Mouse (Mus musculus) gastrocnemius, adult 8-10 months (tissue): ENCODE results near the gene Tbpl2. TPM values are rescaled to one million over a fixed set of nuclear protein-coding genes. Genes with fewer than 3 reads are reported as not detected.

Experiments used
- DNase-seq, 2 experiments: peaks; one replicate each; pipeline ENCODE4 v3.0.0; 2022; ENCODE audit warnings: low spot score in 2 of 2
- total RNA-seq, 4 experiments: library from RNA; stranded (reverse); gene quantifications; 2 replicates each; pipeline ENCODE4 v1.2.4; 2022

The Tbpl2 gene
- total RNA-seq, result not detected

DNA sequence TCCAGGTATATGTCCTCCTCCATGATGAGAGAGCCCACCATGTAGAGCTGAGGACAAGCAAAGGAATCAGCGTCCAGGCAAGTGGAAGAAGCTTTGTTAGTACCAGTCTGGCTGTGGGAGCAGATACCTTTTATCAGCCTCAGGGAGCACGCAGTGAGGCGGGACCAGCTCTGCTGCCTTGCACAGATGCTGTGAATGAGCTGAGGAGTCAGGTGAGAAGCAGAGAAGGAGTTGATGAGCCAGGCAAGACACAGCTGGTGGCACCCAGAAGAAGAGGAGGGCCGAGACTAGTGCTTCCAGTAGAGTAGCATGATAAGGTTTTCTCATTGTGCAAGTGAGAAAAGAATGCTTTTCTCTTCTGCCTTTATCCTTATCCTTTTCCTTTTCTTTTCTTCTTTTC, at the start of gene Tbpl2:
Gene Tbpl2 (minus strand): TSS at position 101 of the 400 bp plus-strand sequence.
- no peak for DNase-seq

DNA sequence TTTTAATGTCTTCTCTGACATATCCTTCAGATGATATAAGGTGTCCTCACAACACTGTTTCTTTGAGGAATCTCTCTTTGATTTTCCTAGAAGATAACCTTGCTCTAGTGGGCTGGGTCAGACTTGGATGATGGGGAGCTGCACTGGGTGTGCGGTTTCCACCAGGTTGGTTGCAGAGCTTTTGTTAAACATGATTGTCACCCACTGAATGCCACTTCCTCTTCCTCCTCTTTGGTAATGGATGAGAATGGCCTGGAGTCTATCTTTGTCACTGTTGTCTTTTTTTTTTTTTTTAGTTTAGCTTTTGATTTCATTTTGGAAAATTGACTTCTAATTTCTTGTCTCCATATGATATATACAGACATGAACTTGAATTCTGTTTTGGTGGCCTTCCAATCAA, 38.0 kb upstream of the Tbpl2 start:
- DNase-seq, result no peak

DNA sequence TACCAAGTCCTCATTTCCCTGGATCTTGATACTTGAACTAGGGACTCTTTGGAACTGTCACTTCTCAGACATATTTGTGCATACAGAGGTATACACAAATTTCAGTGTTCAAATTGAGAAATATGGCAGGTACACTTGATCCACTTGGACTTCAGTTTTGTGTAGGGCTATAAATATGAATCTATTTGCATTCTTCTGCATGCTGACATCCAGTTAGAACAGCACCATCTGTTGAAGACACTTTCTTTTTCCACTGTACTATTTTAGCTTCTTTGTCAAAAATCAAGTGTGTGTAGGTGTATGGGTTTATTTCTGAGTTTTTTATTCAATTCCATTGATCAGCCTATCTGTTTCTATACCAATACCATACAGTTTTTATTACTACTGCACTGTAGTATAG, 12.7 kb upstream of the Tbpl2 start:
- DNase-seq, result no peak

DNA sequence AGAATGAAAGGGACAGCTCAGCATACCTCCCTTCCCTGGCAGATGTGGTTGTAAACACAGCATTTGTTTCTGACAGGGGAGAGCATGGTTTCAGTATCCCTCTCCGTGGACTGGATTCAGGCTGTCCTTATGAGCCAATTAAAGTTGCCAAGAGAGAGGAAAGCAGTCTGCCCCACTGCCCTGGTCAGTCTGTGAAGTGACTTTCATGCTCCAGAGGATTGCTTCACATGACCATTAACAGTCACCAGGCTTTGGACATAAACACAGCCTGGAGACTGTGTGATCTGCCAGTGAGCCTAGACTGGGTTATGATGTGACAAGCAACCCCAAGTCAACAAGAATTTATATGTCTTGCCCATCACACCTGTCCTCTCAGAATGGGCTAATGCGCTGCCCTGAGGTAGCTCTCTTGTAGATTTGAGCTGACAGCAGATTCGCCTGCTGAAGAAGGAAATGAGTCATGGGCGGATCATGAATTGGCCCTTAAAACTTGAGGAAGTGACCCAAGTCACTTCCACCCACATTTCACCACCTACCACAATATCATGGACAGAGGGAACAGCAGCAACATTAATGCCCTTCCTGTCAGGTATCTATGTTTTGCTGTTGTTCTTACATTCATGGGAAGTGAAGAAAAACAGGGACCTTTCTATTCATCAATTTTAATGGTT, 7.4 kb upstream of the Tbpl2 start:
- no peak for DNase-seq

DNA sequence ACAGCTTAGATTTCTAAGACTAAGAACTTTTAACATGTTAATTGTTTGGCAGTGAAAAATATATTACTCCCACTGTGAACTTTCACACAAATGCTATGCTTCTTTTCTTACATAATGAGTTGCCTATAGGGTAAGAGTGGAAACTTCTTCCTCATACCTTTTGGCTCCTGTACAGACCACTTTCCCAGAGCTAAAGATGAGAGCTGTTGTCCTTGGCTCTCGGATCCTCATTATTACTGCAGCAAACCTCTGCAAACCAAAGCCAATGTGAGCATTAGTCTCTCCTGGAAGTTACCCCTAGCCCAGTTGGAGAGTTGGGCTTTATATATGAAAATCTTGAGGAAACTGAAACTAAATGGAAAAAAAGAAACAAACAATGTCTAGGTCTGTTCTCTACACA, 5.5 kb downstream of the Tbpl2 start:
- DNase-seq, result no peak

DNA sequence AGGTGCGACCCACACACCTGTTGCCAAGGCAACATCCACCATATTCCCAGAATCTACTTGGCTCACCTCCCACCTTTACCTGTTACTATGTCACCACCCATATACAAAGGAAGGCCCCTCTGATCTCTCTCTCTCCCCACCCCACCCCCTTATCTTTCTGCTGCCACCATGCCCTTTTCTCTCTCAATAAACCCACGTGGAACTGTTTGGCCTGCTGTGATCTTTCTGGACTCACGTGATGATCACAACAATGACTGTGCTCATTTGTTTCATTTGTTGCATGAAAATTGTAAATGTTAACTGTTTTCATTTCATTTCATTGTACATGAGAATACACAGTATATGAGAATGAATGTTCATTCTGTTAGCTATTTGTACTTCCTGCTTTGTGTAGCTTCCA, 45.9 kb downstream of the Tbpl2 start:
- no peak for DNase-seq

DNA sequence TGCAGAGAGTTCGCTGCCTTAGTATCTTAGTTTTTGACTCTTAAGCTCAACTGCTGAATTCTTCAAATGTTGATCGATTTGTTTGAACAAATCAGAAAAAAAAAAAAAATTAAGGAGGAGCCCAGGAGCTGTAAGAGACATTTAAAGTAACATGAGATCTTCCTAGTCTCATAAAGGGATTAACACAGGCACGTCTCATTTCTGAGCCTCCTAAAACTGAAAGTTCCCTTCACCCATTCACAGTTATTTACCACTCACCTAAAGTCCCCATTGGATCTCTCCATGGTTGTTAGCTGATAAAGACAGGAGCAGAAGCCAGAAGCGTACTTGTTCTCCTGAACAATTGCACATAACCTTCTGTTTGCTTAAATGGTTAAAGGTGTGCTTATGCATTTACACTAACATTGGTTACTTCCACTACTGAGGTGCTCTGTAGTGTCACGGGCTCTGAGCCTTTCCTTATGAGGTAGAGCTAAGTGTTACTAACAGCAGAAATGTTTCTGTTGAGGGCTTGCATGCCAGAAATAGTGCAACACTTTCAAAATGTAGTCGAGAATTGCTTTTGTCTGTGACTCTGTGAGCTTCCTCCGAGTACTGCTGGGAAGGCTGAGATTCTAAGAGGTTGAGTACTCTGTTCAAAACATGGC, 46.9 kb downstream of the Tbpl2 start, which contains the start of gene Hnmt:
Gene Hnmt (minus strand): TSS at position 51 of the 647 bp plus-strand sequence.
- no peak for DNase-seq

DNA sequence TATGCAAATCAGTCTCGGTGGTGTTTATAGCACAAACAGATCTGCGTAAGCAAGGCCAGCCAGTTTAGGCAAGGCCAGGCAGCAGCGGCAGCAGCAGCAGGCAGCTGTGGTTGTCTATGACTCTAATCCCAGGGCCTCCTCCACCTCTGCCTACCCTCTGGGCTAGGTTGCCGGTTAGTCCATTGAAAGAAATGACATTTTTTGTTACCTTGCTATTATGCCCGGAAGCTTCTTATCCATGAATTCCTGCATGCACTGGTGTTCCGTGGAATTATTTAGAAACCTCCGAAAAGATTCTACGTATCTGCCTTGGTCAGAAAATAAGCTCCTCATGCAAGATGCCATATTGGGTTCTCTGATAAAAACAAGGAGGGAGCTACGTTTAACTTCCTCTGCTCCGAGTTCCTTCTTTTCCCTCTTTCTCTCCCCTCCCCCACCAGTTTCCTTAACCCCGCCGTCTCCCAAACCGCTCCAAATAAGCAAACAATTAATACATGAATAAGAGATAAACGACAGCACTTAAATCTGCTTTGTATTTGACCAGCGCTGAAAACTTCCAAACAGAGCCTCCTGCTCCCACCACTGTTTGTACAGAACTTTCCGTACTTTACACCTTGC, 47.8 kb downstream of the Tbpl2 start:
- DNase-seq, result peak; percentile 38 to 52

DNA sequence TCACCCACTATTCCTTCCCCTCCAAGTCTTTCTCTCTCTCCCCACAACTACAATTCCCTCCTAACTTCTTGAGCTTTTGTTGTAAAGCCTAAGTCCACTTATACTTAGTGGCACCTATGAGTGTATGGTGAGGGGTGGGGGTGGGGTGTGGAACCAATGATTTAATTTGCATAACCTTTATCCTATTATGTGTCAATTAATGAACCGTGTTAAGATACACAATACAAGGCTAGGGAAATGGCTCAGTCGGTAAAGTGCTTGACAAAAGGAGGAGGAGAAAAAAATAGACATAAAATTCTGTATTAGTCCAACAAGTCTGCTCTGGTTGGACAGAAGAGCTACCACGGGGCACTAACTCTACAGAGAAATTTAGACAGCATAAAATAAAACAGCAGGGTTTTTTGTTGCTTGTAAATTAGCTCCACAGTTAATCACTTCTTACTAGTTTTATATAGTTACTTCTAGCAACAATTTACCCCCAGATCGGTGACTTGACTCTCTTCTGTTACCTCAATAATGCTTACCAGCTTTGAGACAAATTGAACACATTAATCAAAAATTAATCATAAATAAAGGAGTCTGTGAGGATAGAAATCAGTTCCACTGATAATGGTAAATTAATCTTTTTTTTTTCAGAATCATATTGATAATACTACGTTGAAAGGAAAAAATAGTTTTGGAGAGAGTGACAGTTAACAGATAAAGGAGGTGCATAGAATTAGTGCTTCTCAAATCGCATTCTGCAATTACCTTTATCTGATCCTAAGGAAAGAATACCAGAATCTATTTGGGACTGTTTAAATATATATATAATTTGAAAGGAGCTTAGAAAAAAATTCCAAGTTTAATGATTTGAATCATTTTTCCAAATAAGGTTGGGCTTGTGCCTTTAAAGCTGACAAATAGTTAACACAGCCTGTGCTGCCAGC, 48.6 kb downstream of the Tbpl2 start:
- DNase-seq, result no peak

DNA sequence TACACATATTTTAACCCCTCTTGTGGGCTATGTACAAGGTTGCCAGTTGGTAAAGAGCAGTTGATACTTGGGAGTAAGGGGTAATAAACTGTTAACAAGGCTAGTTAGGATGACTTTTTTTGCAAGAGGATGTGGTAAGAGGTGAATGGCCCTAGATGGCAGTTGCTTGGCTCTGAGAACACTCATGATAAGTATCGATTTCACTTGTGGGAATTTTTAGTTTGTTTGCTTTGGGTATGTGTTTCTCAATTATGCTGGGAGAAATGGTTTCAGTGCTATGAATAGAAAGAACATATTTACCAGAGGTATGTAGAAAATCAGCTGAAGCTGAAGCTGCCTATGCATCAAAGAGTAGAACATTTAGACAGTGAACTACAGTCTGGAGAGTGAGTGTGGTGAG, 53.5 kb downstream of the Tbpl2 start:
- no peak for DNase-seq

DNA sequence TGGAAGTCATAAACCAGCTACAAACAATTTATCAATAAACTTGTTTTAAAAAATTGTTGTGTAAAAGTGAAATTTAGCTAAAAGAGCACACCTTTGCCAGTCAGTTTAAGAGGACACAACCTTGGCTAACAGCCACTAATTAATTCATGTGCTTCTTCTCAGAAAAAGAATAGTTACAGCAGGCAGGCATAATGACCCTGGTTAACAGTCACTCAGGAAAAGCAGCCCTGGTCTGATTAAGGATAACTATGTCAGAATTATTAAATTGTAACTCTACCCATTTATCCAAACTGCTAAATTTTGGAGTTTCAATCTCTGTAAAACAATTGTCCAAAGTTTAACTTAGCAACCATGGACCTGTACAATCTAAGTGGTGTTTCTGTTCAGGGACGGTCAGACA, 55.9 kb downstream of the Tbpl2 start:
- no peak for DNase-seq

Other genes starting within 250 kb of the Tbpl2 start
- gene Hnmt, start 47.2 kb downstream of the Tbpl2 start, total RNA-seq, result 1 to 10 TPM; 4.6 to 8.6 (median 7.1) TPM
- gene Il1f8, start 56.6 kb upstream of the Tbpl2 start, total RNA-seq, result not detected
- gene Il1f9, start 89.9 kb upstream of the Tbpl2 start, total RNA-seq, result not detected
- not detected for gene Il1f6, start 118.8 kb upstream of the Tbpl2 start, total RNA-seq
- gene Il1f5, start 180.4 kb upstream of the Tbpl2 start, total RNA-seq, result not detected
- gene Il1f10, start 194.6 kb upstream of the Tbpl2 start, total RNA-seq, result not detected
- not detected for gene Il1rn, start 240.3 kb upstream of the Tbpl2 start, total RNA-seq